Mouse (Mus musculus): ENCODE data around the gene Cdc42bpb.

Gene Cdc42bpb

GRCm38 (mm10) chr12:111377376-111377973, at the start of gene Cdc42bpb:
Cdc42bpb (minus strand) TSS chr12:111377718.
- peak; percentile 95 for DNase-seq

- peak; percentile 90 for DNase-seq
Measured at GRCm38 (mm10) chr12:111425789-111426460, 48.4 kb upstream of the Cdc42bpb start.

GRCm38 (mm10) chr12:111425258-111425657, 47.7 kb upstream of the Cdc42bpb start:
- DNase-seq: peak; percentile 86

GRCm38 (mm10) chr12:111424547-111424946, 47.0 kb upstream of the Cdc42bpb start:
- DNase-seq: no peak

GRCm38 (mm10) chr12:111423570-111424129, 46.1 kb upstream of the Cdc42bpb start:
- no peak for DNase-seq

GRCm38 (mm10) chr12:111422852-111423251, 45.3 kb upstream of the Cdc42bpb start:
- DNase-seq: no peak

- no peak for DNase-seq
Measured at GRCm38 (mm10) chr12:111420946-111421709, 43.6 kb upstream of the Cdc42bpb start.

- DNase-seq: no peak
Measured at GRCm38 (mm10) chr12:111419918-111420317, 42.4 kb upstream of the Cdc42bpb start.

- peak; percentile 50 for DNase-seq
Measured at GRCm38 (mm10) chr12:111416921-111417779, 39.6 kb upstream of the Cdc42bpb start, which contains the start of gene Exoc3l4. Exoc3l4 (plus strand) TSS chr12:111417017.

GRCm38 (mm10) chr12:111413300-111413699, 35.8 kb upstream of the Cdc42bpb start:
- peak; percentile 88 for DNase-seq

GRCm38 (mm10) chr12:111412581-111413284, 35.2 kb upstream of the Cdc42bpb start:
- DNase-seq: no peak

- DNase-seq: no peak
Measured at GRCm38 (mm10) chr12:111411631-111412355, 34.3 kb upstream of the Cdc42bpb start.

- no peak for DNase-seq
Measured at GRCm38 (mm10) chr12:111409583-111409982, 32.1 kb upstream of the Cdc42bpb start.

GRCm38 (mm10) chr12:111406622-111407021, 29.1 kb upstream of the Cdc42bpb start, which contains the start of gene Lbhd2:
Lbhd2 (plus strand) TSS chr12:111406809.
- no peak for DNase-seq

- DNase-seq: no peak
Measured at GRCm38 (mm10) chr12:111404880-111405279, 27.4 kb upstream of the Cdc42bpb start.

- DNase-seq: peak; percentile 70
Measured at GRCm38 (mm10) chr12:111401454-111402184, 24.1 kb upstream of the Cdc42bpb start.

GRCm38 (mm10) chr12:111396997-111397396, 19.5 kb upstream of the Cdc42bpb start:
- DNase-seq: no peak

GRCm38 (mm10) chr12:111394008-111394407, 16.5 kb upstream of the Cdc42bpb start:
- no peak for DNase-seq

GRCm38 (mm10) chr12:111387146-111387545, 9.6 kb upstream of the Cdc42bpb start:
- no peak for DNase-seq

- DNase-seq: peak; percentile 78
Measured at GRCm38 (mm10) chr12:111386642-111387120, 9.2 kb upstream of the Cdc42bpb start.
